Mouse (Mus musculus): Measurements from ENCODE around the gene Dusp27. TPM values are rescaled to one million over a fixed set of nuclear protein-coding genes. Genes with fewer than 3 reads are reported as not detected.
A peak's percentile ranks its signal among the peaks of the same experiment; 100 is the strongest.
"Not testable (repeated sequence)": the region's sequence is repeated elsewhere in the genome, so short reads cannot be mapped to it uniquely, and the experiment has no call there.

Dusp27 gene
- total RNA-seq, 1 experiment from 2014 or later = not detected

DNA sequence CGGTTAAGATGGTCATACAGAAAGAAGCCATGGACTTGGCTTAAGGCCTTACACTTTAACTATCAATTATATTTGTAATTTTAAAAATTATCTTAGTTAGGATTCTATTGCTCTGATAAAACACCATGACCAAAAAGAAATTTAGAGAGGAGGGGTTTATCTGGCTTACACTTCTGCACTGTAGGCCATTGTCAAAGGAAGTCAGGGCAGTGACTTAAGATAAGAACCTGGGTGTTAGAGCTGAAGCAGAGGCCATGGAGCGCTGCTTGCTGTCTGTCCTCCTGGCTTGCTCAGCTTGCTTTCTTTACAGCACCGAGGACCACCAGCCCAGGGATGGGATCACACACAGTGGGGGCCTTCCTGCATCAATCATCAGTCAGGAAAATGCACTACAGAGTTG lies 19.9 kb upstream of the Dusp27 start:
- peak; percentile 50; the same call in 1 of the 2 replicates for ATAC-seq (replicated peaks; ENCODE audit: low read depth, poor library complexity, severe bottlenecking)

DNA sequence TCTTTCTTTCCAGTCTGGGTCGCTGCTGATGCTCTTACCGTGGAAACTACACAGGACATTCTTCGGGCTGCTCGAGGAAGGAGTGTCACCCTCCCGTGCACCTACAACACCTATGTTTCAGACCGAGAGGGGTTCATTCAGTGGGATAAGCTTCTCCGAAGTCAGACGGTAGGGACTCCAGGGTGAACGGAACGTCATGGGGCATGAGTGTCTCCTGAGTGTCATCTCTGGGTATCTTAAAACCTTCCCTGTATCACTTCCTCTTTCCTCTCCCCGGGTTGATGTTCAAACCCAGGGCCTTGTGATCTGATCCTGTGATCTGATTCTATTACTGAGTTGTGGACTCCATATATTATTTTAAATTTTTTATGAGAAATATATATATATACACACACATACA lies 18.9 kb upstream of the Dusp27 start:
- 0 out of 2 replicates have a peak, but pooled peaks have one; percentile 23 for ATAC-seq (replicated peaks; ENCODE audit: low read depth, poor library complexity, severe bottlenecking)

- ATAC-seq (replicated peaks; ENCODE audit: low read depth, poor library complexity, severe bottlenecking) = no peak
Observed at GRCm38 (mm10) chr1:166142369-166142768, 14.6 kb upstream of the Dusp27 start.

- ATAC-seq (replicated peaks; ENCODE audit: low read depth, poor library complexity, severe bottlenecking) = not testable (repeated sequence)
Observed at GRCm38 (mm10) chr1:166141868-166142267, 14.1 kb upstream of the Dusp27 start.

- no peak for ATAC-seq (replicated peaks; ENCODE audit: low read depth, poor library complexity, severe bottlenecking)
Observed at GRCm38 (mm10) chr1:166139620-166140184, 12.0 kb upstream of the Dusp27 start.

- ATAC-seq (replicated peaks; ENCODE audit: low read depth, poor library complexity, severe bottlenecking) = no peak
Observed at GRCm38 (mm10) chr1:166139113-166139512, 11.4 kb upstream of the Dusp27 start.

- peak; percentile 89 for ATAC-seq (replicated peaks; ENCODE audit: low read depth, poor library complexity, severe bottlenecking)
Observed at GRCm38 (mm10) chr1:166138136-166138535, 10.4 kb upstream of the Dusp27 start.

DNA sequence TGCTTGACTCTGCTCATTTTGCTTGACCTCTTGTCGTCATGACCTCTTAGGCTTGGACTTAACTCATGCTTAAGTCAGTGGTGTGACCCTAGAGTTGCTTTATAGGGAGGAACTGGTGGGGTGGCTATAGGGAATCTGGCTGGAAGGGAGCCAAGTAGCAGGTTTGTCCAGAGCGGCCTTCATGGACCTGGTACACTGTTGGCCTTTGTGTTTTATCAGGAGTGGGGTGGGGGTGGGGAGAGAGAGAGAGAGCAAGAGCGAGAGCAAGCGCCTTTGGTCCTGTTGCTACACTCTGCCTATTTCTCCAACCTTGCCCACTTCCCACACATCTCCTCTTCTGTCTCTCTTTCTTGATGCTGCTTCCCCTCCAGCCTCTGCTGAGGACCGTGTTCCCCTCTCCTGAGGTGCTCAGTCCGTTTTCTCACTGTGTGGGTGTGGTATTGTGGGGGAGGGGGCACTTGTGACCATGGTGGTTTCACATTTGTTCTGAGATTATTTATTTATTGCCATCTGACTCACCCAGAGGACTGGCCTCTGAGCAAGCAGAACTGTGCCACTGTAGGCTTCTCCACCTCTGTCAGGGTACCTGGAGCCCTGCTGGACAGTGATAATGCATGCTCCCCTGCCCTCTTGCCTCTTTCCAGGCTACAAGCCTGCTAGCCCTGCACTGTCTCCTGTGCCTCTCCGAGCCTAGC lies 9.7 kb upstream of the Dusp27 start:
- peak; percentile 46 for ATAC-seq (replicated peaks; ENCODE audit: low read depth, poor library complexity, severe bottlenecking)

DNA sequence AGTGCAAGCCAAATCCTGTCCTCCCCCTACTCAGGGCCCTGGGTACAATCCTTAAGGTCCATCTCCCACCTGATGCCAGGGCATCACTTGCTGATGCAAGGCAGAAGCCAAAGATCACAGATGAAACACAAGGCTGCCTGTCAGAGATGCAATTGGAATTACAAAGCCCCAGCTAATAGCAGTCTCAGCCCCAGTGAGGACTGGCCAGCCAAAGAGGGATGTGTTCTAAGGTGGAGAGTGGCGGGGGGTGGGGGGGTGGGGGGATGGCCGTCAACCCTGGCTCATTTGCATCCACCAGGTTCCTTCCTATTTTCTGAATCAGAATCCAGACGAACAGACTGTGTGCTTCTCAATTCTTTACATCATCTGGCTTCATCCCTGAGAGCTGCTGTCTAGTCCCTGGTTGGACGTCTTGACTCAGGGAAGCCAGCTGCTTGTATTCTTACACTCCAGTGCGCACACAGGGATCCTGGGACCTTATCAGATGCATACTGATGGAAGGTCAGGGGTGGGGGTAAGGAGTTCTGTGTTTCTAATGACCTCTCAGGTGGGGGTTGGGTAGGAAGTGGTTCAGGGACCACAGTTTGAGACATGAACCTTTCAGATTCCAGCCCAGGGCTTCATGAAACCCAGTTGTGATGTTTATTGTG lies 7.5 kb upstream of the Dusp27 start:
- no peak for ATAC-seq (replicated peaks; ENCODE audit: low read depth, poor library complexity, severe bottlenecking)

DNA sequence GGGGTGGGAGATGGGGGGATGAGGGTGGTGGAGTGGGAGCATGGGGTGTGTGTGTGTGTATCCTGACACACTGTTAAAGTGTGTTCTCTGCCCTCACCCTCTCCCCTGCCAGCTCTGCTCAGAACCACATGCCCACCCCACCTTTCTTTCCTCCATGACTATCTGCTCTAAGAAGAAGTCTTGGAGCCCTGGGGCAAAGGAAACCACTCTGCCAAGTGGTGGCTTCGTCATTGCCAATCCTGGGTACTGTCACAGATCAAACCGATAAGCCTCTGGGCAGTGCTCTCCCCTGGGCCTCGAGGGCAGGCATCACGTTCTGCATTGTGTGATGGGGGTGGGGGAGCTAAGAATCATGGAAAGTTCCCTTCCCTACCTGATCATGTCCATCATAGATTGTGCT lies 4.6 kb upstream of the Dusp27 start:
- ATAC-seq (replicated peaks; ENCODE audit: low read depth, poor library complexity, severe bottlenecking) = peak; percentile 75

GRCm38 (mm10) chr1:166130224-166130860 lies 2.6 kb upstream of the Dusp27 start, which contains the start of gene Gpa33:
Gene Gpa33, plus strand, starts transcription at chr1:166130238.
- ATAC-seq (replicated peaks; ENCODE audit: low read depth, poor library complexity, severe bottlenecking) = no peak

GRCm38 (mm10) chr1:166128551-166128950 lies 829 bp upstream of the Dusp27 start:
- no peak for ATAC-seq (replicated peaks; ENCODE audit: low read depth, poor library complexity, severe bottlenecking)

GRCm38 (mm10) chr1:166126795-166127194 lies 927 bp downstream of the Dusp27 start:
- no peak for ATAC-seq (replicated peaks; ENCODE audit: low read depth, poor library complexity, severe bottlenecking)

GRCm38 (mm10) chr1:166126290-166126689 lies 1.4 kb downstream of the Dusp27 start:
- ATAC-seq (replicated peaks; ENCODE audit: low read depth, poor library complexity, severe bottlenecking) = no peak

DNA sequence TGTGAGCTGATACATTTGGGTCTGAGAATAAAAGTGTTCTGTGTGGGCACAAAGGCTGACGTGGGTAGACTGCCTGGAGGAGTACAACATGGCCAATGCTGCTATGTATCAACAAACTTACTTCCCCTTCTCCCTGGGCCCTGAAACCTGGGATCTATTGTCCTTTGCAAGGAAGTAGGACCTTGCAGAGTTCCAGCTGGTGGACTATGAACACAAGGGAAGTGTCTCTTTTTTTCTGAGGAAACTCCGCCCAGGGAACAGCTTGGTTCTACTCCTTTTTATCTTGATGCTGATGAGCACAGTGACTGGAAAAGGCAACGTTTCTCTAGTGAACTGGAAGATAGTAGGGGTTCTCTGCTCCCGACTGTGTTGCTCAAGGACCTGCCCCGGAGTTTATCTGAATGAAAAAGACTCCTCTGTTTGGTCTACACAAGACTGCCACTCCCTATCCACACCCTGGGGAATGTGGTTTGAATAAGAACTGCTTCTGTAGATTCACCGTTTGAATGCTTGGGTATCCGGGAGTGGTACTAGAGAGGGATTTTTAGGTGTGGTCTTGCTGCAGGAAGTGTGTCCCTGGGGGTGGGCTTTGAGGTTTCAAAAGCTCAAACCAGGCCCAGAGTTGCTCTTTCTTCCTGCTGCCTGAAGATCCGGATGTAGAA lies 2.7 kb downstream of the Dusp27 start:
- ATAC-seq (replicated peaks; ENCODE audit: low read depth, poor library complexity, severe bottlenecking) = 0 out of 2 replicates have a peak, but pooled peaks have one; percentile 18

- no peak for ATAC-seq (replicated peaks; ENCODE audit: low read depth, poor library complexity, severe bottlenecking)
Observed at GRCm38 (mm10) chr1:166123751-166124150, 4.0 kb downstream of the Dusp27 start.

DNA sequence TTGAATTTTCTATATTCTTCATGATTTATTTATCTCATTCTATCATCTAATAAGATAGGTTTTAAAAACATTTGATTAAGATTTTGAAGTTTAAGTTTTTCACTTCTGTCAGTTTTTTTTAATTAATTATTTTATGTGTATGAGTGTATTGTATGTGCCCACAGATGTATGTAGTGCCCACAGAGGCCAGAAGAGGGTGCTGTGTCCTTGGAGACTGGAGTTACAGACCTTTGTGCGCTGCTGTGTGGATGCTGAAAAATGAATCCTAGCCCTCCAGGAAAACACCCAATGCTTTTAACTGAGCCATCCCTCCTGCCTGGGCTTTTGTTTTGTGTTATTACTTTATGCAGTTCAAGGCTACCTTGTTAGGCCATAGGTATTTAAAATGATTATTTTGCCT lies 4.7 kb downstream of the Dusp27 start:
- ATAC-seq (replicated peaks; ENCODE audit: low read depth, poor library complexity, severe bottlenecking) = no peak

DNA sequence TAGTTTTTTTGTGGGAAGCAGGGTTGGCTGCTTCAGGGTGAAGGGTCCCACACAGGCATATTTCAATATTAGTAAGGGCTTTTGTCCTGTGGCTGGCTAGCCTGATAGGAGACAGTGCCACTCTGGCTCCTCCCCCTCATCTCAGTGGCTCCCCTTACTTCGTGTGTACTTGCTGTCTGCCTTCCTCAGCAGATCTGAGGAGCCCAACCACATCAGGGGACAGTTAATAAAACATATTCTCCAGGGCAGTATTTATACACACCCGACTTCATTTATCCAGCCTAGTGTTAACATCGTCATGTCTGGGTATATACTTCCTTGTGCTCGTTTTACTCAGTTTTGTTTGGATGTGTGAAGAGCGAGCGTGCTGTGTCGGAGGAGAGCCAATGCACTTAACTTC lies 5.6 kb downstream of the Dusp27 start:
- ATAC-seq (replicated peaks; ENCODE audit: low read depth, poor library complexity, severe bottlenecking) = no peak

DNA sequence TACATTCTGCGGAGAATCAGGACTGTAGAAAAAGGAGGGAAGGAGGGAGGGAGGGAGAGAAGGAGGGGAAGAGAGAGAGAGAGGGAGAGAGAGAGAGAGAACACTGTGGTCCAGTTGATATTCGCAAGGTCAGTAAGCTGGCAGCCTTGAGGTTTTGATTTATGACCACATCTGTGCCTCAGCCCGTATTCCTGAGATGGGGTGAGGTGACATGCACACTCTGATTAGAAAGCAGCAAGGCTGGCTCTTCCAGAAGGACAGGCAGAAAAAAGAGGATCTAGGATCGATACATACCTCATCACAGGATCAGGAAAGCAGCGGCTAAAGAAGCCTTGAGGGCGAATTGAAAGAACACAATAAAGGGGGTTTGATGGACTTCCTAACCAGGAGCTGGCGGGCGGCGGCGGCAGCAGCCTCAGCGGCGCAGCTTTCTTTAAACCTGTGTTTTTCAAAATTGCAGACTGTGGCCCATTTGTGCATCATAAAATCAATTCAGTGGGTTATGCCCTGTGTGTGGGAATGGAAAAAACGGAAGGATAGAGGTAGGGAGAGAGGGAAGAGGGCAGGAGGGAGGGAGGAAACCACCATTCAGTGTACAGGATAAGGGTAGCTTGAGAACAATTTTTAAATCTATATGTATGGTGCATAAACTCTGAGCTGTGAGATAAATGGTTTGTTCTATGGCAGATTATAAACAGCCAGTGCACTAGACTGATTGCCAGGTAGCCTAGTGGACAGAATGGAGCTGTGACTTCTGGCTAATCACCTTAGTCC lies 9.7 kb downstream of the Dusp27 start:
- ATAC-seq (replicated peaks; ENCODE audit: low read depth, poor library complexity, severe bottlenecking) = no peak

DNA sequence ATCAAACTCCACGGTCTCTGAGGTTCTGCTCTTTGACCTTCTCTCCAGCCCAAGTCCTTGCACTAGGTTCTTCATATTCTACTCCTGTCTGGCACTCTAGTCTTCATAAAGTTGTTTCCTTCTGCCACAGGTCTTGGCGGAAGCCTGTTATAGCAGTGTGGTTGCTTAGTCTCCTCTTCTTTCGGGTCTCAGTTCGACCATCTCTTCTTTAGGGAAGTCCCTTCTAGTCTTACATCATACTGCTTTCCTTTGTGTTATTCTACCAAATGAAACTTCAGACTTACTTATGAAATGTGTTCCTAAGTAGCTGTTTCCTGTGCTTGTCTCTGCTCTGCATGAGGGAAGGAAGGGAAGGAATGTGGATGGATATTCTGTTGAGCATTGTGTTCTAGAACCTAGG lies 12.0 kb downstream of the Dusp27 start:
- peak; percentile 93 for ATAC-seq (replicated peaks; ENCODE audit: low read depth, poor library complexity, severe bottlenecking)
